Mouse (Mus musculus) olfactory bulb, adult 2 months (tissue): ENCODE measurements at regions not wholly inside any gene's neighbourhood (a gene's known extent, or its start where the extent isn't known, plus 50 kb on each side); places are given as distances from the start of the nearest gene placed in this dataset.

Experiments used
- CTCF ChIP-seq: fragments of 200-500 bp; IDR thresholded peaks from 2 replicates; pipeline ENCODE4 v1.5.1; 2012; ENCODE audit warnings: low read depth, mild to moderate bottlenecking, low read length, moderate library complexity; ENCODE audit not compliant: insufficient read depth
- POLR2A ChIP-seq: fragments of 200-500 bp; IDR thresholded peaks from 2 replicates; pipeline ENCODE4 v1.6.1; 2012; ENCODE audit warnings: mild to moderate bottlenecking, low read depth, low read length, moderate library complexity; ENCODE audit not compliant: insufficient read depth

GRCm38 (mm10) chr11:71564831-71565230, 184.9 kb upstream of the Wscd1 start:
- TF ChIP-seq POLR2A (no peak), CTCF (no peak)
